Mouse (Mus musculus) lung, postnatal 10 days (tissue): ENCODE measurements at regions not wholly inside any gene's neighbourhood (a gene's known extent, or its start where the extent isn't known, plus 50 kb on each side); places are given as distances from the start of the nearest gene placed in this dataset.
A peak's percentile ranks its signal among the peaks of the same experiment; 100 is the strongest.

Experiments used
- DNase-seq: peaks from one replicate; pipeline ENCODE4 v3.0.0; 2021

- no peak for DNase-seq
Observed at GRCm38 (mm10) chr13:53055697-53056096, 74.8 kb upstream of the Nfil3 start.

DNA sequence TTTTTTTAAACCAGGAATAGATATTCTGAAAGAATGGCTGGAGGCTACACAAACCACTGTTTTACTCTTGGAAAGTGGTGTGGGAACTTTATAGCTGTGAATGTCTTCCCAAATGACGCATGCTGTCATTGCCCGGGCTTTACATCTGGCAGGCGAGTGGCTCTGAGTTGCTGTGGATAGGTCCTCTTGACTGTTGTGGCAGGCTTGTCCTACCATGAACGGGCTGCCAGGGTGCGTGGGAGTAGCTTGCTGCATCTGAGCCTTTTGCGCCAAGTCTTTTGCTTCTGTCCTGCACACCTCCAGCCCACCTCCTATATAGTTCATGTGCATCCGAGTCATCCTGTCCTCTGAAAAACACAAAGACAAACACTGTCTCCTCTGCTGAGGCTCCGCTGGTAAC, 72.3 kb upstream of the Nfil3 start:
- DNase-seq: no peak

DNA sequence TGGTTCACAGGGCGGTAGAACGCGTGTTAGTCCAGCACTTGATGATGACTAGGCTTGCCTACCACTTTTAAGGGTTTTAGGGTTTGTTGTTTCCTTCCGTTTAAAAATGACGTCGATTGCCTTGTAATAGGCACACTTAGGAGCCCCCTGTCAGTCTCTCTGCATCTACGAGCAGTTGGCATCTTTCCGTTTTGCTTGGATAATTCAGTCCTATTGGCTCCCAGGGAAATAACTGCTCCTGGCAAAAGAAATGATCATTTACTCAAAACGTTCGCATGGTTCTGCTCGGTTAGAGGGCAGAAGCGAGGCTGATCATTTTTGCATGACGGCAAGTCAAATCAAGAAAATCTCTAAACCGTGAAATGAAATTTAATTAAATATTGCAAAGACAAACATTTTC, 71.9 kb upstream of the Nfil3 start:
- no peak for DNase-seq

DNA sequence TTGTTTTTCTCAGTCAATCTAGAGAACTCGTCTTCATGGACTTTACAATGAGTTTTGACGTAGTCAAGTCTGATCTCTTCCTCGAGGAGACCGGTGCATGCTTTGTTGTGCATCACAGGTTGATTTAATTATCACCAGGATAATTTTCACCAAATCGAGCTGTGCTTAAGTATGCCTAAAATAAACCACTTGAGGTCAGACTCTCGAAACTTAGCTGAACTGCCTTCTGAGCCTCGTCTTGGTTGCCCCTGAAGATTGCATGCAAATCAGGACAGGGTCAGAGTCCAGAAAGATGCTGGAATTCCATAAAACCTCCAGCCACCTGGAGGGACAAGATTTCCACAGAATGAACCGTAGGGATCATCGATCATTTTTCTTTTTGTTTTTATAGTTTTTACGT, 71.3 kb upstream of the Nfil3 start:
- DNase-seq: no peak

- no peak for DNase-seq
Observed at GRCm38 (mm10) chr13:53051386-53051785, 70.5 kb upstream of the Nfil3 start.

GRCm38 (mm10) chr13:53049176-53049575, 68.3 kb upstream of the Nfil3 start:
- DNase-seq: no peak

- DNase-seq: peak; percentile 67
Observed at GRCm38 (mm10) chr13:53033189-53033943, 52.5 kb upstream of the Nfil3 start.
